Mouse (Mus musculus) naive thymus-derived CD4-positive, alpha-beta T cell, adult 2 months (primary cell): ENCODE data around the gene Plcb1.

Experiments
- DNase-seq: peaks from one replicate; pipeline ENCODE4 v3.0.0-alpha.2; 2011; ENCODE audit warnings: low read depth

The Plcb1 gene

GRCm38 (mm10) chr2:134838185-134838584, 52.3 kb downstream of the Plcb1 start:
- no peak for DNase-seq

- no peak for DNase-seq
Observed at GRCm38 (mm10) chr2:134838888-134839287, 53.0 kb downstream of the Plcb1 start.

GRCm38 (mm10) chr2:134842883-134843282, 57.0 kb downstream of the Plcb1 start:
- no peak for DNase-seq

GRCm38 (mm10) chr2:134844391-134845238, 58.7 kb downstream of the Plcb1 start:
- no peak for DNase-seq

- DNase-seq = no peak
Observed at GRCm38 (mm10) chr2:134845239-134845738, 59.4 kb downstream of the Plcb1 start.

GRCm38 (mm10) chr2:134846555-134846954, 60.7 kb downstream of the Plcb1 start:
- no peak for DNase-seq

GRCm38 (mm10) chr2:134851189-134852171, 65.6 kb downstream of the Plcb1 start:
- DNase-seq = no peak

GRCm38 (mm10) chr2:134856239-134856638, 70.4 kb downstream of the Plcb1 start:
- no peak for DNase-seq

- DNase-seq = no peak
Observed at GRCm38 (mm10) chr2:134856691-134857090, 70.8 kb downstream of the Plcb1 start.

GRCm38 (mm10) chr2:134864985-134865645, 79.2 kb downstream of the Plcb1 start:
- DNase-seq = no peak

- no peak for DNase-seq
Observed at GRCm38 (mm10) chr2:134867381-134867780, 81.5 kb downstream of the Plcb1 start.

- DNase-seq = no peak
Observed at GRCm38 (mm10) chr2:134871692-134872489, 86.0 kb downstream of the Plcb1 start.

GRCm38 (mm10) chr2:134872490-134872781, 86.6 kb downstream of the Plcb1 start:
- no peak for DNase-seq

GRCm38 (mm10) chr2:134877148-134877547, 91.3 kb downstream of the Plcb1 start:
- DNase-seq = no peak

GRCm38 (mm10) chr2:134891207-134891606, 105.3 kb downstream of the Plcb1 start:
- no peak for DNase-seq

GRCm38 (mm10) chr2:134894776-134895175, 108.9 kb downstream of the Plcb1 start:
- DNase-seq = no peak

GRCm38 (mm10) chr2:134896196-134896595, 110.3 kb downstream of the Plcb1 start:
- no peak for DNase-seq

GRCm38 (mm10) chr2:134897083-134897482, 111.2 kb downstream of the Plcb1 start:
- no peak for DNase-seq

- DNase-seq = no peak
Observed at GRCm38 (mm10) chr2:134901521-134901920, 115.7 kb downstream of the Plcb1 start.

- no peak for DNase-seq
Observed at GRCm38 (mm10) chr2:134910882-134911281, 125.0 kb downstream of the Plcb1 start.

- no peak for DNase-seq
Observed at GRCm38 (mm10) chr2:134911360-134911759, 125.5 kb downstream of the Plcb1 start.
